Mouse (Mus musculus): Measurements from ENCODE around the gene 2900026A02Rik. TPM values are rescaled to one million over a fixed set of nuclear protein-coding genes. Genes with fewer than 3 reads are reported as not detected.

The 2900026A02Rik gene
- total RNA-seq, 2 experiments from 2014 or later, result 22.3 to 23.0 TPM

DNA sequence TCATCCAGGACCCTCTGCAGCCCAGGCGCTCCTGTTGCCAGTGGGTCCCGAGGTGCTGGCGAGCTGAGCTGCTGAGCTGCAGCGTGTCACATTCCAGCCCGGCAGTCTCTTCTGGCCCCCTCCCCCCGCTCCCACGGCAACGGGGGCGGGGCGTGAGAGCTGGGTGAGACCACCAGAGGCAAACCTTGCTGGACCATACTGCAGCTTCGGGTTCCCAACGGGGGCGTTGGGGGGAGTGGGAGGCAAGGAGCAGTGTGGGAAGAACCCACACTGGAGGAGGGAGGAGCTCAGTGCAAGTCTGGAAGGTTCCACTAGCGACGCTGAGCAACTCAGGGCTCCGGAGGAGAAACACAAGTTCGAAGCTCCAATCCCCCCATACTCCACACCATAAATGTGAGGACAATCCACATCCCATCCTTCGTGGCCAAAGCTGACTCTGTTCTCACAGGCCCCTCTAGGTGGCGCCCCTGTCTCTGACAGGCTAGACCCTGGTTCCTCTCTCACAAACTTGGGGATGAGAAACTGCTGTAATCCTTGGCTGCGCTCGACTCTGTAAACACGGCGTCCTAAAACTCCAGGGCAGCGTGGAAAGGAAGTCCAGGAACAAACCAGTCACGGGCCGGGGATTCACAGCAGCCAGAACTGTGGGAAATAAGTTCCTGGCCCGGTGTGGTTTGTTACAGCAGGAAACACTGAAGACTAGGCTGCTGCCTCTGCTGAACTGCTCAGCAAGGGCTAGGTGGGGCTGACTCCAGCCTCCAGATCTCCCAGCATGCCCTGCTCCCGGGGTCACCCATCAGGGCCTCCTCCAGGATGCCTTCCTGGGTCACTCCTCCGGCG lies 41.0 kb downstream of the 2900026A02Rik start:
- intact Hi-C loops (cut with DNase I), result loop anchor here (2.0 kb wide), 1 partner anchor 47 kb away; the partner anchor contains the start of gene Tmem211

GRCm38 (mm10) chr5:113179451-113179842 lies 41.6 kb downstream of the 2900026A02Rik start:
- intact Hi-C loops (cut with DNase I), result no loop called here
- DNase-seq, result no peak

More for the DNA sequence above, 41.0 kb downstream of the 2900026A02Rik start:
- peak; percentile 88 to 89 for DNase-seq

- no peak for DNase-seq
- intact Hi-C loops (cut with DNase I), result no loop called here
These were observed 45.1 kb downstream of the 2900026A02Rik start for GRCm38 (mm10) chr5:113175976-113176375.

DNA sequence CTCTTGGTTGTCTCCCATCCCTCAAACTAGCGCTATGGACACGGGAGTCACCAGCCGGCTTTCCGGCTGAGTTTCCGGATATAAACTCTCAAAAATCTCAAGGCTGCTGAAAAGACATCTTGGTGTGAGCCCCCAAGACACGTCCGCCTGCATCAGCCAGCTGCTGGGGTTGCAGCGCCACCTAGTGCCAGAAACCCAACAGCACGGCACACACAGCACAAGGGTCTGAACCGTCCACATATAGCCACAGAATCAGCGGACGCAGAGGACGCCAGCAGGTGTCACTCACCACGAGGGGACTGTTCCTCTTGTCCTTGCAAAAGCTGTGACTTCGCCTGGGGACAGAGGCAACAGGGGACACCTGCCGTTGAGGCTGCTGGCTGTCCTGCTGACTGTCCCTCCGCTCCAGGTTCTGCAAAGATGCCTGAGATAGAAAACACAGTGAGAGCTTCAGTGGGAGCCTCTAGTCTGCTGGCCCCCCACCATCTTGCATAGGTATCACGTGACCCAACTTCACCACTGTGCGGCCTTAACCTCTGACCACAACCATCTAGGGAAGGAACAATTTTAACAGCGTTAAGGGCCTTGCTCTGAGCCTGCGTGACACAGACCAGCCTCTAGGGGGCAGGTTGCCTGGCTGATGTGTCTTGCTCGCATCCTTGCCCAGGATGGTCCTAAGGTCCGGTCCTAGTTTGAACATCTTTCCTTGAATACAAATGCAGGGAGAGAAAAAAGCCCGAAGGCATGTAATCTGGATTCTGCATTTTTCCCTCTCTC lies 45.9 kb downstream of the 2900026A02Rik start:
- no peak for DNase-seq
- intact Hi-C loops (cut with DNase I), result no loop called here

DNA sequence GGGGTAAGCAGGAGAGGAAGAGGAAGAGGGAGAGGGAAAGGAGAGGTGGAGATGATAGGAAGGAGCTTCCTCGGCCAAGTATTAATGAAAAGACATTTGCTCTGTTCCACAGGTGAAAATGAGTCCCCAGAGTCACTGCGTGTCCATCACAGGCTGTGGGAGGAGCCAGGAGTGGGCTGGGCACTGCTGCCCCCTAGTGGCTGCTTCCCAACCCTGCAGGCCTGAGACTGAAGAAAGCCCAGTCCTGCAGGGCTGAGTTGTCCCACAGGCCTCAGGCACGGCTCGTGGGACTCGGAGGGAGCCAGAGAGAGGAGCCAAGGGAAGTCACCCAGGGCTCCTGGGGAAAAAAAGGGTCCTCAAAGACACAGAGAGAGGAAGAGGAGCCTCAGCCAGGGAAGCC lies 47.7 kb downstream of the 2900026A02Rik start:
- DNase-seq, result peak; percentile 42 to 69
- intact Hi-C loops (cut with DNase I), result no loop called here

DNA sequence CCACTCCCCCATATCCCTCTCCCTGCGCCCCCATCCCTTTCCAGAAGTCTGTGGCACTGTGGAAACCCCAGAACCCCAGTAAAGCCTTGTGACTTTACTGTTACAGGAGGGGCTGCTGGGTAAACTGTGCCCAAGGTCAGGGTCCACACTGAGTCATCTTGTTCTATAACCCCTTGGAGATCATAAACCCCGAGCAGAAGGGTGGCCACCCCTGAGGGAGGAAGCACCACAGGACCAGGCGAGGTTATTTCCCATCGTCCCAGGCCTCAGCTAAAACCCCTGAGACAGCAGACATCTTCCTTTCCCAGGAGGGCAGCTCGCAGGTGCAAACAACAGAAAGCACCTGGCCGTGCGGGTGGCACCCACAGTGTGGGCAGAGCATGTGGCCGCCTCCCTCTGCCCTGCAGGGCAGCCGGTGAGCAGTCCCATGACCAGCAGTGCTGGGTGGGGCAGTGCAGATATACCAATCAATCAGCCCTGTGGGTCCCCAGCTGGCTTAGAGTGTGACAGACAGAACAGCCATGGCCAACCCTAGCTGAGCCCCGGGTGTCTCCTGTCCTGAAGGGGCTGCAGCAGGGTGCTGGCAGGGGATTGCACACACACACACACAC lies 49.0 kb downstream of the 2900026A02Rik start:
- no peak for DNase-seq
- intact Hi-C loops (cut with DNase I), result no loop called here

DNA sequence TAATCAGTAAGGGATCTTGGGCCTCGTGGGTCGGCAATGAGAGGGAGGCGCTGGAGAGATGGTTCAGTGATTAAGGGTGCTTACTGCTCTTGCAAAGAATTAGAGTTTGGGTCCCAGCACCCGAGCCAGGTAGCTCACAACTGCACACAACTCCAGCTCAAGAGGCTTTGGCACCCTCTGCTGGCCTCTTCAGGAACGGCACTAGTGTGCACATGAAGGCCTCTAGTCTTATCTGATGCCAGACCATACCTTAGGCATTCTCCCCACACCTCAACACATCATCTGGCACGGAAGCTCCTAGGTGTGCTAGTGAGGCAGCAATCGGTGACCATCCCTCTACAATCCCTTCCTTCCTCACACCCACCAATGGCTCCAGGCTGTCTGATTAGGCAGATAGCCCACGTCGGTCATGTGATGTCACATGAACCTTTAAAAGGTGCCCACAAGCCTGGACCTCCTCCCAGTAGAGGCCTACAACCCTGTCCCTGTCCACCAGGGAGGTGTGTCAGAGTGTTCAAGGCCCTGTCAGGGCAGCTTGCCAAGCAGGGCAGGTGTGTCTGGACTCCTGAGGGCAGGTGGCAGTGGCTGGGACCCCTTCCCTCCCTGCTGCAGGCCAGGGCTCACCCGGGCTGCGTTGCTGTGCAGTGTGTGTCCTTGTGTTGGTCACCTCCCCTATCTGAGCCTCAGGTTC lies 50.8 kb downstream of the 2900026A02Rik start:
- intact Hi-C loops (cut with DNase I), result no loop called here
- DNase-seq, result no peak

- intact Hi-C loops (cut with DNase I), result no loop called here
- no peak for DNase-seq
These were observed 53.3 kb downstream of the 2900026A02Rik start for GRCm38 (mm10) chr5:113167733-113168132.

- no peak for DNase-seq
- intact Hi-C loops (cut with DNase I), result no loop called here
These were observed 55.6 kb downstream of the 2900026A02Rik start for GRCm38 (mm10) chr5:113165481-113165880.

DNA sequence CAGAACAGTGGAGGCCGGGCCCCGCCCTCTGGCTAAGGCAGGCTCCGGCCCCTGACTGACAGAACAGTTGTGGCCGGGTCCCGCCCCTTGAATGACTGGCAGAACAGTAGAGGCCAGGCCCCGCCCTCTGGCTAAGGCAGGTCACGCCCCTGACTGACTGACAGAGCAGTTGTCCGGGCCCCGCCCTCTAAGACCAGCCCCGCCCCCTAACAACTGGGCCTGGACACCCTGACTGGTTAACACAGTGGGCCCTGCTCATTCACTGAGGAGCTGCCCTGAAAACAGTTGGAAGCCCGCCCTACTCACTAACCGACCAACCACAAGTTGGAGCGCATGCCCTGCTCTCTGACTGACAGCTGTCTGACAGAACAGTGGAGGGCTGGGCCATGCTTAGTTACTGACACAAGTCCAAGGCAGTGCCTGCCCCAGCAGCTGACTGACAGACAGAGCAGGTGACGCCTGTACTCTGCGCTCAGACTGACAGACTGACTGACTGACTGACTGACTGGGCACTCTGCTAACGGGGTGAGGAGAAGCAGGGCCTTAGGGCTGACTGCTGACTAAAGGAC lies 56.1 kb downstream of the 2900026A02Rik start:
- intact Hi-C loops (cut with DNase I), result no loop called here
- peak; percentile 64 to 79 for DNase-seq

GRCm38 (mm10) chr5:113164448-113164847 lies 56.6 kb downstream of the 2900026A02Rik start:
- intact Hi-C loops (cut with DNase I), result no loop called here
- DNase-seq, result no peak

DNA sequence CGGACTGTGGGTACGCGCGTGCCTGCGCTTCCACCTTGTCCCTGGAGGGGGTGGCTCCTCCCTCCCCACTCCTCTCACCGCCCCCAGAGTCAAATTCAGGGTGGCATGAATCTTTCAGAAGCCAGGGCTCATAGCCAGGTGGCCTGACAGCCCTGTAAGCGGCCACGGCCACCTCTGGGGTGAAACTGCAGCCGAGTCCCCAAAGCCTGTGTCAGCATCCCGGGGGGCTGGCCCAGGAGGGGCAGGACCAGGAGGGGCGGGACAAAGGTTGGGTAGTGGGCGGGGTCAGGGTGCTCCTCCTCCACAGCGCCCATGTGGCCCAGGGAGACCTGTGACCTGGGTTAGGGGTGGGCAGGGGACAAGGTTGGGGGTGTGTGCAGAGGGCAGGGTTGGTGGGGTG lies 57.9 kb downstream of the 2900026A02Rik start:
- intact Hi-C loops (cut with DNase I), result no loop called here
- no peak for DNase-seq

DNA sequence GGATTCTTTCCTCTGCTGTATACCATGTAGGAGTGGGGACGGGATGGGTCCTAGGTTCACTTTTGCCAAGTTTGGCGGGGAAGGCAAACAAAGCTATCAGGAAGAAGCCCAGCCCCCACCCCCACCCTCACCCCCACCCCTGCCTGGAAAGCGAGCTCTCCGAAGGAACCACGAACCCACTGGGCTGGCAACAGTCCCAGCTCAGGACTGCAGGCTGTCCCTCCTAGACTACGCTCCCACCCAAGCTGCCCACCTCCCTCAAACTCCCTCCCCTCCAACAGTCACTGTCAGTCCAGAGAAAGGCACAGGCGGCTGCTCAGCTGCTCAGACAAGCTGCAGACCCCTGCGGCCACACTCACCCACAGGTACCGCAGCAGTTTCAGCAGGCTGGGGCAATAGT lies 58.3 kb downstream of the 2900026A02Rik start:
- DNase-seq, result no peak
- intact Hi-C loops (cut with DNase I), result no loop called here

GRCm38 (mm10) chr5:113161576-113161975 lies 59.5 kb downstream of the 2900026A02Rik start:
- no peak for DNase-seq
- intact Hi-C loops (cut with DNase I), result no loop called here

- intact Hi-C loops (cut with DNase I), result no loop called here
- no peak for DNase-seq
These were observed 60.7 kb downstream of the 2900026A02Rik start for GRCm38 (mm10) chr5:113160320-113160719.

DNA sequence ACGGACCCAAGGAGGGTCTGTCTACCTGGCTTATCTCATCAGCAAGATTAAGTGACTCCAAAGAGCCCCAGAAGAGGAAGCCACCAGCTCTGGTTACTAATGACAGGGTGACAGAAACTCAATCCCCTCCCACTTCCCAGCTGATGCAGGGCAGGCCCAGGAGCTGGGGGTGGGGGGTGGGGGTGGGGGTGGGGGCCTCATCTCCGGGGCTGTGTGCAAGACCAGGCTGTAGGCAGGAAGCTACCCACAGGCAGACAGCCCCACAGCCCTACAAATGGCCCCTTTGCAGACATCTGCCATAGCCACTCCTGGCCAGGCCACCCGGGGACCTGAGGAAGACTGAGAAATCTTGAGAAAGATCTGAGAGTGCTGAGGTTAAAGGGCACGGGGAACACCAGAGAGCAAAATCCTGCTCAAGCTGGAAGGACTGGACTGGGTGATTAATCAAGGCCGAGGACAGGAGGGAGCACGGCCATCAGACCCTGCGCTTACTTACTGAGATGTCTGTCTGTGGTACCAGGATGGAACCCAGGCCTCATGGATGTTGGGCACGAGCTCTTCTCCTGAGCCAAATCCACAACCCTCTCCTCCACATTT lies 62.2 kb downstream of the 2900026A02Rik start:
- no peak for DNase-seq
- intact Hi-C loops (cut with DNase I), result no loop called here

- no peak for DNase-seq
- intact Hi-C loops (cut with DNase I), result no loop called here
These were observed 63.4 kb downstream of the 2900026A02Rik start for GRCm38 (mm10) chr5:113157588-113157987.

DNA sequence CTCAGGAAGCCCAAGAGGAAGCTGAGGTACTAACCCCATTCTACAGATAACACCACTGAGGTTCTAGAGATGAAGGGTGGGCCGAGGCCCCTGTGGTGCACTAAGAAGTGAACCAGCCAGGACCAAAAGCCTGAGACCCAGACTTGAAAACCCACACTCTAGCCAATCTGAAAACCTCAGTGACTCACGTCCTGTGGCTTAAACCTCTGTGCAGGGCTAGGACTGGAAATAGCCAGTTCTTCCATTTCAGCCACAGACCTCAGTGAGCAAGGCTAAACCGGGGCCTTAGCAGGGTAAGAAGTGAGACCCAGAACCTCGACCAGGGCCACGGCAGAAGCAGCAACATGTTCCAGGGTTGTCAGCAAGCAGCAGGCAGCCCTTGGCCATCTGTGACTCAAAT lies 64.0 kb downstream of the 2900026A02Rik start:
- intact Hi-C loops (cut with DNase I), result no loop called here
- DNase-seq, result no peak

DNA sequence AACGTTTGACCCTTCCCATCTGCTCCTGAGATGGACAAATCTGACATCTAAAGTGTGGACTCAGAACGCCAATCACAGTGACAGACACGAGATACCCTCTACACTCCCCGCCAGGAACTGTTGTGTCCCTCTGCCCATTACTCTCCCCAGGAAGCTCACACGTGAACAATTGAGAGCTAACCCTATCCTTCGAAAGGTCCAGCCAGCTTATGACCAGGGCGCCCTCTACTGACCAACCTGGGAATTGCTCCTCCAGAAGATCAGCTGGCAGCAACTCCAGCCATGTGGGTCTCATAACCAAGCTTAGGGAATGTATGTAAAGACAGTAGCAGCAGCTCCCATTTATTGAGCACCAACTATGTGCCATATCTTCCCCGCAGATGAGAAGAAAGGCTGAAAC lies 65.9 kb downstream of the 2900026A02Rik start:
- DNase-seq, result peak; percentile 66 to 81
- intact Hi-C loops (cut with DNase I), result loop anchor here (1.0 to 2.0 kb wide), 2 partner anchors 14 to 56 kb away; no protein-coding TSS in a partner anchor

- no peak for DNase-seq
- intact Hi-C loops (cut with DNase I), result loop anchor here (2.0 kb wide), 1 partner anchor 14 kb away; no protein-coding TSS in a partner anchor
These were observed 66.6 kb downstream of the 2900026A02Rik start for GRCm38 (mm10) chr5:113154441-113154840.
